Mouse (Mus musculus) heart, adult 2 months (tissue): ENCODE measurements around the gene Fxn.

Experiments
- CTCF ChIP-seq: fragments of 200-600 bp; IDR thresholded peaks from 2 replicates; pipeline ENCODE4 v1.8.1; 2022; ENCODE audit warnings: antibody characterized with exemption, mild to moderate bottlenecking, moderate library complexity
- EP300 ChIP-seq: fragments of 200-500 bp; IDR thresholded peaks from 2 replicates; pipeline ENCODE4 v1.6.1; 2011; ENCODE audit warnings: low read depth, low read length, control low read depth; ENCODE audit not compliant: insufficient read depth

DNA sequence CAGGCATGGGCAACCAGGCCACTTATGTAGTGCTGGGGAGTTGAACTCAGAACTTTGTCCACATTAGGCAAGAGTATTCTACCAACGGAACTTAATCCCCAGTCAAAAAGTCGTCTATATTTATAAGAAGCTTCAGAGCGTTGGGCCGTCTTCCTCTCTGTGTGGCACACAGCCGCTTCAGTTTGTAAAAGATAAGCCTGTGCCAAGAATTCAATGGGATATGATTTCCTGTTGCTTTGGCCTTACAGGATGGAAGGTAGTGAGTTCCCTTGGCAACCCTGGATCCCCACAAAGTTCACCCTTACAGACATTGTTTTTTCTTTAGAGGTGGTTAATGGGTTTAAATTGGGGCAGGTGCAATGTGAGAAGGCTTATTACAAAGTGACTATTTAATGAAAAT is 22.0 kb downstream of the Fxn start:
- TF ChIP-seq EP300 (0 out of 2 replicates have a peak, but pooled peaks have one; percentile 15), CTCF (no peak)
